Mouse (Mus musculus) lung, embryonic 14.5 days (tissue): ENCODE data around the gene Pdgfa. TPM values are rescaled to one million over a fixed set of nuclear protein-coding genes. Genes with fewer than 3 reads are reported as not detected.

Experiments used
- ATAC-seq: fragments of 200-750 bp; cut with Nextera tagmentation; 2 replicates; pipeline ENCODE4 v1.8.0; 2017; ENCODE audit warnings: mild to moderate bottlenecking, moderate TSS enrichment, moderate library complexity; ENCODE audit not compliant: insufficient read depth
- DNase-seq: peaks from one replicate; pipeline ENCODE4 v3.0.0-alpha.2; 2015
- H3K27ac ChIP-seq: fragments of 300-500 bp; sonication (generic); 2 replicates; pipeline ENCODE4 v1.5.1; 2014; ENCODE audit warnings: low read depth, mild to moderate bottlenecking, moderate library complexity
- H3K27me3 ChIP-seq: fragments of 300-500 bp; sonication (generic); 2 replicates; pipeline ENCODE4 v1.6.1; 2014; ENCODE audit warnings: low read length, control low read depth; ENCODE audit not compliant: insufficient read depth
- H3K36me3 ChIP-seq: fragments of 300-500 bp; sonication (generic); 2 replicates; pipeline ENCODE4 v1.6.1; 2014; ENCODE audit warnings: control low read depth; ENCODE audit not compliant: insufficient read depth
- H3K4me1 ChIP-seq: fragments of 300-500 bp; sonication (generic); 2 replicates; pipeline ENCODE4 v1.6.1; 2014; ENCODE audit warnings: antibody characterized with exemption, control low read depth; ENCODE audit not compliant: insufficient read depth
- H3K4me2 ChIP-seq: fragments of 300-500 bp; sonication (generic); 2 replicates; pipeline ENCODE4 v1.6.1; 2014; ENCODE audit warnings: mild to moderate bottlenecking
- H3K4me3 ChIP-seq: fragments of 300-500 bp; sonication (generic); 2 replicates; pipeline ENCODE4 v1.5.1; 2014; ENCODE audit warnings: low read depth, low read length
- H3K9ac ChIP-seq: fragments of 300-500 bp; sonication (generic); 2 replicates; pipeline ENCODE4 v1.6.1; 2014
- H3K9me3 ChIP-seq: fragments of 300-500 bp; sonication (generic); 2 replicates; pipeline ENCODE4 v1.6.1; 2016; ENCODE audit warnings: low read depth, low read length, control low read depth
- CTCF ChIP-seq: IDR thresholded peaks from 2 replicates; pipeline ENCODE4 v1.5.1; 2016; ENCODE audit warnings: antibody characterized with exemption, low read depth
- WGBS: fragments of 180-500 bp; shearing (Covaris S2); extraction: QIAGEN DNeasy Blood & Tissue Kit; methylation state at CpG from one replicate; pipeline ENCODE4 v1.1.7; 2014; 5-methylcytosine and 5-hydroxymethylcytosine counted together
- polyA plus RNA-seq: library from polyadenylated mRNA; unstranded; fragments of >200 nt; fragmentation: Nextera tagmentation; extraction: Ambion mirVana; gene quantifications from 2 replicates; pipeline ENCODE4 v1.2.1, GENCODE M21; 2014

Gene Pdgfa
- polyA plus RNA-seq, 1 experiment from 2014 or later, result 40.9 TPM

GRCm38 (mm10) chr5:138990659-138991380 is 6.3 kb downstream of the Pdgfa start:
- H3K9me3 ChIP-seq, result no peaks in the 10 kb centered on the region
- no peak overlapping the region for H3K9ac ChIP-seq
- peaks cover 39% of the 10 kb centered on the region for H3K27me3 ChIP-seq
- DNase-seq (peak; percentile 71), ATAC-seq (no peak)
- H3K4me3 ChIP-seq, result no peak overlapping the region
- H3K27ac ChIP-seq, result no peak overlapping the region
- TF ChIP-seq CTCF, result no peak
- H3K36me3 ChIP-seq, result peaks cover 25% of the 10 kb centered on the region
- H3K4me2 ChIP-seq, result no peak overlapping the region
- H3K4me1 ChIP-seq, result peaks cover 19% of the 10 kb centered on the region
- WGBS, result 56% methylated on average over 7 of the region's 7 CpGs

- WGBS, result 83% methylated on average over 6 of the region's 6 CpGs
- Histone ChIP-seq H3K4me3 (no peak overlapping the region), H3K27ac (no peak overlapping the region), H3K36me3 (peaks cover 29% of the 10 kb centered on the region), H3K9ac (no peak overlapping the region), H3K9me3 (no peaks in the 10 kb centered on the region), H3K27me3 (peaks cover 36% of the 10 kb centered on the region), H3K4me2 (no peak overlapping the region), H3K4me1 (peaks cover 19% of the 10 kb centered on the region)
- DNase-seq (no peak), ATAC-seq (no peak)
- TF ChIP-seq CTCF, result no peak
These were observed 7.6 kb downstream of the Pdgfa start for GRCm38 (mm10) chr5:138989567-138989966.

GRCm38 (mm10) chr5:138988764-138989163 is 8.4 kb downstream of the Pdgfa start:
- Histone ChIP-seq H3K9ac (0 out of 2 replicates have a peak overlapping the region, but pooled peaks have one; percentile 11), H3K4me3 (no peak overlapping the region), H3K27me3 (peaks cover 28% of the 10 kb centered on the region), H3K4me2 (no peak overlapping the region), H3K4me1 (peaks cover 19% of the 10 kb centered on the region), H3K9me3 (no peaks in the 10 kb centered on the region), H3K27ac (no peak overlapping the region), H3K36me3 (peaks cover 33% of the 10 kb centered on the region)
- DNase-seq, result peak; percentile 72
- peak; percentile 3; the same call in 1 of the 2 replicates for TF ChIP-seq CTCF
- 27% methylated on average over 9 of the region's 9 CpGs for WGBS
- ATAC-seq, result peak; percentile 22; the same call in 1 of the 2 replicates

- peaks cover 19% of the 10 kb centered on the region for H3K4me1 ChIP-seq
- DNase-seq (peak; percentile 20), ATAC-seq (no peak)
- peaks cover 36% of the 10 kb centered on the region for H3K36me3 ChIP-seq
- H3K27ac ChIP-seq, result no peak overlapping the region
- TF ChIP-seq CTCF, result no peak
- H3K4me2 ChIP-seq, result no peak overlapping the region
- no peak overlapping the region for H3K4me3 ChIP-seq
- 70% methylated on average over 10 of the region's 10 CpGs for WGBS
- H3K27me3 ChIP-seq, result peaks cover 20% of the 10 kb centered on the region
- H3K9ac ChIP-seq, result no peak overlapping the region
- no peaks in the 10 kb centered on the region for H3K9me3 ChIP-seq
These were observed 9.2 kb downstream of the Pdgfa start for GRCm38 (mm10) chr5:138987994-138988393.

- no peaks in the 10 kb centered on the region for H3K4me1 ChIP-seq
- peaks cover 39% of the 10 kb centered on the region for H3K36me3 ChIP-seq
- H3K4me2 ChIP-seq, result no peak overlapping the region
- no peak overlapping the region for H3K4me3 ChIP-seq
- no peak overlapping the region for H3K27ac ChIP-seq
- H3K9me3 ChIP-seq, result no peaks in the 10 kb centered on the region
- H3K9ac ChIP-seq, result no peak overlapping the region
- ATAC-seq (no peak), DNase-seq (no peak)
- WGBS, result 71% methylated on average over 8 of the region's 9 CpGs
- no peak for TF ChIP-seq CTCF
- no peaks in the 10 kb centered on the region for H3K27me3 ChIP-seq
These were observed 15.2 kb downstream of the Pdgfa start for GRCm38 (mm10) chr5:138981921-138982320.

GRCm38 (mm10) chr5:138980608-138981007 is 16.6 kb downstream of the Pdgfa start:
- TF ChIP-seq CTCF, result no peak
- H3K27ac ChIP-seq, result no peak overlapping the region

GRCm38 (mm10) chr5:138979840-138980239 is 17.3 kb downstream of the Pdgfa start:
- no peaks in the 10 kb centered on the region for H3K9me3 ChIP-seq
- H3K4me3 ChIP-seq, result no peak overlapping the region
- H3K9ac ChIP-seq, result no peak overlapping the region; the same call in 1 of the 2 replicates
- TF ChIP-seq CTCF, result no peak
- DNase-seq, result no peak
- WGBS, result 48% methylated on average over 8 of the region's 8 CpGs
- peaks cover 37% of the 10 kb centered on the region for H3K36me3 ChIP-seq
- no peaks in the 10 kb centered on the region for H3K4me1 ChIP-seq
- H3K27me3 ChIP-seq, result no peaks in the 10 kb centered on the region
- no peak for ATAC-seq
- H3K27ac ChIP-seq, result no peak overlapping the region
- H3K4me2 ChIP-seq, result no peak overlapping the region

More at GRCm38 (mm10) chr5:138980608-138981007, 16.6 kb downstream of the Pdgfa start:
- Histone ChIP-seq H3K4me1 (no peaks in the 10 kb centered on the region), H3K36me3 (peaks cover 37% of the 10 kb centered on the region), H3K9ac (no peak overlapping the region), H3K4me2 (no peak overlapping the region), H3K9me3 (no peaks in the 10 kb centered on the region), H3K27me3 (no peaks in the 10 kb centered on the region), H3K4me3 (no peak overlapping the region)
- DNase-seq (no peak), ATAC-seq (no peak)
- WGBS, result 76% methylated on average over 9 of the region's 9 CpGs
